Mouse (Mus musculus): ENCODE results near the gene Copb2. TPM values are rescaled to one million over a fixed set of nuclear protein-coding genes. Genes with fewer than 3 reads are reported as not detected.

Copb2 gene
- 100 to 1,000 TPM in 1 of 2 experiments, 10 to 100 TPM in 1; 99.9 to 101 TPM for total RNA-seq (2021)
- long read RNA-seq, transcript Copb2-201 (22 exons, 3,050 nt): major isoform, 72 of 98 reads
- long read RNA-seq, partial matches to known transcripts: 21 of 98 reads
- long read RNA-seq, other reads (novel, unspliced or antisense): 5 of 98 reads

GRCm38 (mm10) chr9:98563137-98564126 is at the start of gene Copb2:
Gene Copb2 (plus strand): TSS chr9:98563721.
- peak; percentile 99 for DNase-seq (ENCODE audit: low spot score in 2 of 2)

GRCm38 (mm10) chr9:98523872-98524271 is 39.6 kb upstream of the Copb2 start:
- DNase-seq (ENCODE audit: low spot score in 2 of 2): no peak

GRCm38 (mm10) chr9:98524786-98525542 is 38.6 kb upstream of the Copb2 start:
- peak; percentile 61 to 67 for DNase-seq (ENCODE audit: low spot score in 2 of 2)

GRCm38 (mm10) chr9:98525543-98525924 is 38.0 kb upstream of the Copb2 start:
- no peak for DNase-seq (ENCODE audit: low spot score in 2 of 2)

- DNase-seq (ENCODE audit: low spot score in 2 of 2): no peak
These were observed 36.3 kb upstream of the Copb2 start for GRCm38 (mm10) chr9:98527226-98527625.

- no peak for DNase-seq (ENCODE audit: low spot score in 2 of 2)
These were observed 33.7 kb upstream of the Copb2 start for GRCm38 (mm10) chr9:98529776-98530175.

- no peak for DNase-seq (ENCODE audit: low spot score in 2 of 2)
These were observed 32.5 kb upstream of the Copb2 start for GRCm38 (mm10) chr9:98530999-98531398.

GRCm38 (mm10) chr9:98534675-98535280 is 28.7 kb upstream of the Copb2 start:
- DNase-seq (ENCODE audit: low spot score in 2 of 2): no peak

GRCm38 (mm10) chr9:98535763-98536162 is 27.8 kb upstream of the Copb2 start:
- no peak for DNase-seq (ENCODE audit: low spot score in 2 of 2)

GRCm38 (mm10) chr9:98538017-98538712 is 25.4 kb upstream of the Copb2 start:
- no peak for DNase-seq (ENCODE audit: low spot score in 2 of 2)

- peak; percentile 76 to 81 for DNase-seq (ENCODE audit: low spot score in 2 of 2)
These were observed 24.7 kb upstream of the Copb2 start for GRCm38 (mm10) chr9:98538713-98539360.

- no peak for DNase-seq (ENCODE audit: low spot score in 2 of 2)
These were observed 19.5 kb upstream of the Copb2 start for GRCm38 (mm10) chr9:98544042-98544441.

- DNase-seq (ENCODE audit: low spot score in 2 of 2): no peak
These were observed 20.3 kb downstream of the Copb2 start for GRCm38 (mm10) chr9:98583852-98584251.

- DNase-seq (ENCODE audit: low spot score in 2 of 2): no peak
These were observed 36.6 kb downstream of the Copb2 start for GRCm38 (mm10) chr9:98600094-98600493.

- DNase-seq (ENCODE audit: low spot score in 2 of 2): peak; percentile 71 to 77
These were observed 37.8 kb downstream of the Copb2 start, which contains the start of gene Mrps22 for GRCm38 (mm10) chr9:98601156-98601836. Gene Mrps22 (minus strand): TSS chr9:98601660.

GRCm38 (mm10) chr9:98601837-98602359 is 38.4 kb downstream of the Copb2 start:
- no peak for DNase-seq (ENCODE audit: low spot score in 2 of 2)

- no peak for DNase-seq (ENCODE audit: low spot score in 2 of 2)
These were observed 41.4 kb downstream of the Copb2 start for GRCm38 (mm10) chr9:98604896-98605295.

GRCm38 (mm10) chr9:98628480-98628879 is 65.0 kb downstream of the Copb2 start:
- DNase-seq (ENCODE audit: low spot score in 2 of 2): no peak
